Mouse (Mus musculus): ENCODE results near the gene Rmnd5b.
A peak's percentile ranks its signal among the peaks of the same experiment; 100 is the strongest.

- TF ChIP-seq USF2 (conservative IDR thresholded peaks at IDR 0.05; ENCODE audit: low read depth, low read length) (no peak; the same call in 1 of the 2 replicates), CHD1 (IDR thresholded peaks at IDR 0.05; ENCODE audit: low read depth, low read length) (no peak), MAZ (IDR thresholded peaks at IDR 0.05; ENCODE audit: low read depth, low read length) (0 out of 2 replicates have a peak, but pooled peaks have one; percentile 52), EP300 (IDR thresholded peaks at IDR 0.05; ENCODE audit: low read length) (no peak)
Observed at GRCm38 (mm10) chr11:51619409-51620060, 16.2 kb downstream of the Rmnd5b start, which contains the start of gene Nhp2.

Data from CH12.LX (cell line).